Mouse (Mus musculus) MEL (cell line): Measurements from ENCODE around the gene Smarca2.

Source experiments
- ETS1 ChIP-seq: IDR thresholded peaks from 2 replicates; pipeline ENCODE4 v1.6.1; 2012; ENCODE audit warnings: low read depth, mild to moderate bottlenecking, inconsistent platforms, low read length, improper control_type of control experiment, moderate library complexity
- GATA1 ChIP-seq: IDR thresholded peaks from 2 replicates; pipeline ENCODE4 v1.6.1; 2011; ENCODE audit warnings: low read depth, low read length, improper control_type of control experiment
- NELFE ChIP-seq: IDR thresholded peaks from 2 replicates; pipeline ENCODE4 v1.6.1; 2011; ENCODE audit warnings: low read depth, low read length, improper control_type of control experiment
- POLR2A ChIP-seq, 2 experiments: IDR thresholded peaks; 2 replicates each; pipeline ENCODE4 v1.6.1; 2011 to 2012; ENCODE audit warnings: low read length in 2 of 2, mild to moderate bottlenecking in 2 of 2, control low read depth in 1 of 2, improper control_type of control experiment in 1 of 2, low read depth in 1 of 2, moderate library complexity in 1 of 2; ENCODE audit not compliant: control insufficient read depth in 1 of 2, insufficient read depth in 1 of 2, poor library complexity in 1 of 2
- POLR2AphosphoS5 ChIP-seq: IDR thresholded peaks from 2 replicates; pipeline ENCODE4 v1.6.1; 2012; ENCODE audit warnings: low read depth, borderline replicate concordance, mild to moderate bottlenecking, inconsistent platforms, low read length, moderate library complexity, mixed read lengths
- RAD21 ChIP-seq: IDR thresholded peaks from 2 replicates; pipeline ENCODE4 v1.6.1; 2011; ENCODE audit warnings: mild to moderate bottlenecking, low read depth, low read length, improper control_type of control experiment
- SMC3 ChIP-seq: IDR thresholded peaks from 2 replicates; pipeline ENCODE4 v1.6.1; 2011; ENCODE audit warnings: low read depth, low read length, improper control_type of control experiment
- ZKSCAN1 ChIP-seq: IDR thresholded peaks from 2 replicates; pipeline ENCODE4 v1.6.1; 2012; ENCODE audit warnings: low read depth, mild to moderate bottlenecking, inconsistent platforms, low read length, improper control_type of control experiment, moderate library complexity

GRCm38 (mm10) chr19:26632228-26632627 is 27.4 kb downstream of the Smarca2 start:
- TF ChIP-seq ZKSCAN1 (no peak), POLR2AphosphoS5 (0 out of 2 replicates have a peak, but pooled peaks have one; percentile 12), GATA1 (0 out of 2 replicates have a peak, but pooled peaks have one; percentile 32), RAD21 (no peak), POLR2A (IDR thresholded peaks at IDR 0.05; ENCODE audit: control insufficient read depth in 1 of 2, insufficient read depth in 1 of 2, low read depth in 1 of 2, low read length in 2 of 2, poor library complexity in 1 of 2) (peak in 1 of 2 experiments; percentile 53; a peak in 2 of 4 replicates), ETS1 (0 out of 2 replicates have a peak, but pooled peaks have one; percentile 0), NELFE (0 out of 2 replicates have a peak, but pooled peaks have one; percentile 12), SMC3 (no peak; the same call in 1 of the 2 replicates)
